Mouse (Mus musculus) natural killer cell, adult 2 months (primary cell): ENCODE results near the gene Rrp36.

Experiments used
- DNase-seq, 2 experiments: peaks; one replicate each; pipeline ENCODE4 v3.0.0; 2022; ENCODE audit warnings: low spot score in 2 of 2

Rrp36 gene

DNA sequence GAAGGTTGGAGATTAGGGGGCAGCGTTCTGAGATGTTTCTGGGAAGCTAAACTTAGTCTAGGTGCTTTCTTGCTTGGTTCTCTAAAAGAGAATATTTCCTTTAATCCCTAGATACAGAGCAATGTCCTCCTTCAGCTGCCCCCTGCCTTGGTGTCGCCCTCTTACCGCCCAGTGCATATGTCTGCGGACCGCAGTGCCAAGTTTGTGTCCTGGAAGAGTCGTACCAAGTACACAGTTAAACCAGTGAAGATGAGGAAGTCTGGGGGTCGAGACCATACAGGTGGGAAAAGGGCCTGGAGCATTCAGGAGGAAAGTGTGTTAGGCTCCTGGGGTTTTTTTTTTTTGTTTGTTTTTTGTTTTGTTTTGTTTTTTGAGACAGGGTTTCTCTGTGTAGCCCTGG is 26.9 kb downstream of the Rrp36 start:
- DNase-seq = no peak

- DNase-seq = no peak
Observed at GRCm38 (mm10) chr17:46646322-46646662, 27.9 kb downstream of the Rrp36 start.

DNA sequence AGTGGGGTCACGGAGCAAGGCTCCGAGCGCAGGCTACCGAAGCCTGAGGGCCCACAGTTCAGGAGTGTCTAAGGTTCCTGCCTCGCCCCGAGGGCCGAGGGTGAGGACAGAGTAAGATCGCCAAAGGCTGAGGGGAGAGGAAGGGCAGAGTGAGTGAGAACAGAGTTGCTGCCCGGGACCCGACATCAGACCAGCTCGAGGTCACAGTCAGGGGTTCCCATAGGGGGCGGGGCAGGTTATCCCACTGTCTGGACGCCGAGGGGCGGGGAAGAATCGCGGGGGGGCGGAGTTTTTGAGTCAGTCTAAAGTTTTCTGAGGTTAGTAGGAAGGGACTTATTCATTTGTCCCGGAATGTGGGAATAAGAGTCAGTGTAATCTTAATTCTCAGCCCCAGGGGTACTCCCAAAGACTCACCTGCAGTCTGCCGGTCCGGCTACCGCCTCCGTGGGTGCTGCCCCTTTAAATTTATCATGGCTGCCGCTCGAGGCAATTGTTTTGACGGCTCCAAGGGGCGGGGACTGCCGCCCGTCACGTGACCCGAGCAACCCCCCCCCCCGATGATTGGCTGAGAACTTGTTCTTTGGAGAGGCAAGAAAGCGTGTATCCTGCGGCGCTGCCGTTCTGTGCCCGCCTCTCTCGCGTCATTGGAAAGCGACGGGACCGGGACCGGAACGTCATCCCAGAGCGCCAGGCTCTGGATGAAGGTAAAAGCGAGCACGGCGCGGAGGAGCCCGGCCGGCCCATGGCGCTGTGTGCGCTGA is 28.4 kb downstream of the Rrp36 start, which contains the start of the genes Klc4 and Mrpl2:
Klc4 (minus strand) TSS at position 462 of the 761 bp plus-strand sequence.
Mrpl2 (plus strand) TSS at position 669 of the 761 bp plus-strand sequence.
- peak; percentile 98 for DNase-seq

DNA sequence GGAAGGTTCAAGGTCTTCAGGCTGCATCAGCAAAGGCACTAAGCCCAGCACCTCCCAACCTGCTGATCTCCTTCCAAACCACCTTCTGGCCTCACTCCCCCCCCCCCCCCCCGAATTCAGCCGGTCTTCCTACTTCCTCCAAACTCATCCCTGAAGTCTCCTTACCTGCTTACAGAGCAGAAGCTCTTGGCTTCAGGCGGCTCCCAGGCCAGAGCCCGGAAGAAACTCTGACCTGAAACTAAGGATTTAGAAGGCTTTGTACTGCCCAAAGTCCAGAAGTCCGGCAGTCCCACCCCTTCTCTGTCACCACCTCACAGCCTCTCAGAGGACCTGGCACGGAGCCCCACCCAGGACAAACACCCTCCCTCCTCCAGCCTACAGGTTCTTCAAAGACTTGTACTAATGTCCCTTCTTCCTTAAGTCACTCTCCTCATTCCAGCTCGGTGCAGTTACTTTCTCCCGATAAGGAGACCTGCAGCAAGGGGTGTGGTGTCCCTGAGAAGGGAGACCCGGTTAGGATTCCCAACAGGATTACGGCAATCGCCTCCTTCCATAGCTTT is 29.2 kb downstream of the Rrp36 start:
- DNase-seq = peak in 1 of 2 experiments; percentile 22

- no peak for DNase-seq
Observed at GRCm38 (mm10) chr17:46644152-46644805, 29.9 kb downstream of the Rrp36 start.

DNA sequence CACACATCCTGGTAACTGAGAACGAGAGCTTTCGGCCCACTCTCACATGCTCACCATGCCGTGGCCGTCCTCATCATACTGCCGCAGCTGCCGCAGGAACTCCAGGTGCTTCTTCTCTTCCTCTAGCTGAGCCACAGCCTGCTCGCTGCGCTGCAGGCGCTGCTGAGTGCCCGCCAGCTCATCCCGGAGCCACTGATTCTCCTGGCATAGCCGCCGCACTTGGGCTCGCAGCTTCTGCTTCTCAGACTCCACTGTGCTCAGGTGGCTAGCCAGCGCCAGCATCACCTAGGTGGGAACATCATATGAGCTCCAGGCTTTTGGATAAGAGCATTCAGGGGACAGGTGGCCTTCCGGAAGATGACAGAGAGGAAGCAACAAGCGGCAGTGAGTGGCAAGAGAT is 32.1 kb downstream of the Rrp36 start:
- DNase-seq = no peak

DNA sequence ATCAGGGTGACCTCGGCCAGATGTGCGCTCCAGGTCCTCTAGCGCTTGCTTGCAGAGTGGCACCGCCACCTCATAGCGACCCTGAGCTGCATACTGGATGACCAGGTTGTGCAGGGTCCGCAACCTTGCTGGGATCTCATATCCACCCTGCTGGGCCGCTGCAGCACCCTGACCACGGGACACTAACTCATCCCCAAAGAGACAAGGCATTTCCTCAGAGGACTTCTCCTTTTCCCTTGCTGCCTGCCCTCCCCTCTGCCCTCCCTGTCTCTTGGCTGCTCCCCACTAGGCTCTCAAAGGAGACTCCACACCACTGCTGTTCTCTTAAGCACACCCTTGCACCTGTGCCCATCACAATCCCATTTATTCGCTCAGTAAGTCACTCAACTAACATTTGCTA is 34.2 kb downstream of the Rrp36 start:
- DNase-seq = no peak

GRCm38 (mm10) chr17:46636831-46637523 is 37.2 kb downstream of the Rrp36 start:
- DNase-seq = peak; percentile 45

DNA sequence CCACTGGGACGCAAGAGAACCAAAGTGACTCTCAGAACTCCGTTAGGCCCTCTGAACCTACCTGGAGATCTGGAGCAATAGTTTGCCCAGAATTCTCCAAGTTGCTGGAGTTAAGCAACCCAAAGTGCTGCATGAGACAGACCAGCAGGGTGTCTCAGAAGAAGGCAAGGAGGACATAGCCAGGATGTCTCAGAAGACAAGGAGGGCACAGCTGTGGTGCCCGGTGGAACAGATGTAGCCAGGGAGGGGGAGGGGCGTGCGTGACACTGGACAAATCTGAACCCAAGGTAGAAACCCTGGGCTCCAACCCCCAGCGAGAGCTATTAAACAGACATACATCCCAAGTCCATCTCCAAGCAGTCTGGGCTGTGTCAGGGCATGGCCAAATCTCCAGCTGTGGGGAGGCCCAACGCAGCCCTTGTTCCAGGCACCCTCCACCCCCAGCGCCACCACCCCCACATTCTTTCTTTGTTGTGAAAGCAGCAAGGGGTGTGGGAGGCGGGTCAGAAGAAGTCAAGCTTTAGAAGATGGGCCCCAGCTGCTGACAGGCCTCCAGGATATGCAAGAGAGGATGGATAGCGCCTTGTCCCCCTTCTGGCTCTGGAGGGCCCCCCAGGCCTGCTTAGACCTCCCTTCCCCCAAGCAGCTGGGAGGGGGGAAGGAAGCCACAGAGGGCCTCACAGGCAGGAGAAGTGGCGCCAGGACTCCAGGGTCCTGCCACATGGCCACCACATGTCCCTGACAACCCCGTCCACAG is 44.3 kb downstream of the Rrp36 start:
- DNase-seq = no peak

GRCm38 (mm10) chr17:46628791-46629684 is 45.1 kb downstream of the Rrp36 start, which contains the start of gene Ptk7:
Gene Ptk7, minus strand, starts transcription at chr17:46629504.
- no peak for DNase-seq

DNA sequence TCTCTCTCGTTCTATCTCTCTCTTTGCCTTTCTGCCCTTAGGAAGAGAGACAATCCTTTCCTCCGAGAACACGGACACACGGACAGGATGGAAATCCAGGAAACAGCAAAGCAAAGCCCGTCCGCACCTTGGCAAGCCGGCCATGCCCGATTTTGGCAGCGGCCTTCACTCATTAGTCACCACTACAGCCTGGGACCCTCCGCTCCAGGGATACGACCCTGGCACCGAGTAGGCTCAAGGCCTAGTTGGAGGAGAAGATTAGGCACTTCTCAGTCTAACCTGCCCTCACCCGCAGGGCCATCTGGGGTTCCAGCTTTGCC is 45.7 kb downstream of the Rrp36 start:
- DNase-seq = no peak

DNA sequence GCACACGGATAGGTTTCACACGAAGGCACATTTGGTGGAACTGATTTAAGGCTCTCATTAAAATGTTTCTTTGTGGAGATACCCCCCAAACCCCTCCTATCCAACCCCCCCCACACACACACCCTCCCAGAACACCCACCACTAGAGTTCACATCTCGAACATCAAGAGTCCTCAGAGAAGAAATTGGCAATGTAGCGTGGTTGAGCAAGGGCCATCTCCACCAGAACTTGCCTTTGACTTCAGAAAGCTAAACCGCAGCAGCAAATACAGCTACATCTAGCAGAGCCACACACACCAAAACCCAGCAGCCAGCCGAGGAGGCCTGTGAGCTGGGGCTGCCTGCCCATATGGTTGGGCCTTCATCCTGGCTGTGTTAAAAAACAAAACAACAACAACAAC is 46.7 kb downstream of the Rrp36 start:
- no peak for DNase-seq

DNA sequence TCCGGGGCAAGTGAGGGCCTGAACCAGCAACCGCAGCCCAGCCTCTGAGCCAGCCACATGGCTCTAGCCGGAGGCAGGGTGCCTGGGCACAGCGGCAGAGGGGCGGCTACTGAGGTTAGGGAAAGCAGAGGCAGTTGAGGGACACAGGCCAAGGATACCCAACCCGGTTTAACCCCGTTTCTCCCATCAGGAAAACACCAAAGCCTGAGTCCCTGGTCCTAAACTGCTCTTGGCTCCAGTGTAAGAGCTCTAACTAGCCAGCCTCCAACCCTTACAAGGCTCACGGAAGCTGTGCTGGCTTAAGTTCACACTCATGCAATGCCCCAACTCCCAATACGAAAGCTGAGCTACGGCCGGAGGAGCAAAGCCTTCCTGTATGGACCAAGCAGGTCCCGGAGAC is 49.6 kb downstream of the Rrp36 start:
- no peak for DNase-seq

DNA sequence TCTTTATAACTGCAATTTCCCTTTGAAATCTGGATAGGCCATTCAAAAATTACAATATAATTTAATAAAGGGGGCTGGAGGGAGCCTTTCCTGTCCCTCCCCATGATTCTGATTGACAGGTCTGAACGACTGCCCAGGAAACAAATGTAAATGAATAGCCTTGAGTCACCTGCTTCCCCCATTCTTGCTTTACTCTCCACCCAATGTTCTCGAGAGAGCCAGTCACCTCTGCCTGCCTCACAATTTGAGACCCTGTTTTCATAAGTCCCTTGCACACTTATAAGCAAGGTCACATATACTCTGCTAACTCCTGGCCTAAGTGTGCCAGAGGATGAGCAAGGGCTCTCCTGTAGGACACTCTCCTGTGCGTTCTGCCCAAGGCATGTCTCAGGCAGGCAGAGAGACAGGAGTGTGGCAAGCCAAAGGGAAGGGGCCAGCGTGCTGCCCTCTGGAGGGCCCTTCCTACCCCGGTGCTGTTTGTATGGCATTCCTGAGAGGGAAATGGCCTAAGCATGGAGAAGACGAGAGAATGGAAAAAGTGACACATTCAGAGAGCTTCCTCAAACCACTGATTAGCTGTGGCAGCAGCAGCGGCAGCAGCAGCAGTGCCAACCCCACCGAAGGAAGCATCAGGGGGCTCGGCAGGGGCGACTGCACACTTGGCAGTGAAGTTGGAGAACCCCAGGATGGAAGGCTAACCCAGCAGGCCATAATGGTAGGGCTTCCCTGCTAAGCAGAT is 50.2 kb downstream of the Rrp36 start:
- no peak for DNase-seq

DNA sequence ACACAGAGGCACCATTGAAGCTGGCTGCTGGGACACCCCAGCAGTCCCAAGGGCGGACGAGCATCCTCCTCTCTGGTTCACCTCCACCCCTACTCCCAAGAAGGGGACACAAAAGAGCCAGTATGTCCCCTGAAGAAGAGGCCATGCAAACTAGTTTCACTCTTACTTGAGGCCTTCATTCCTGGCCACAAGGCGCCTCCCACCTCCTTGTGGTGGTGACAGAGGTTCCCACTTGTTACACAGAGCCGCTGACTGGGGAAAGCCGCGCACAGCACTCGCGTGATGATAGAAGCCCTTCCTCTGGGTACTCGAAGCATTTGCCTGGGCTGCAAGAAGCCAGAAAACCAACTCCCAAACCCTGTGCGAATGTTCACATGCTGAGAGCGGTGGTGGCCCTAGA is 51.9 kb downstream of the Rrp36 start:
- no peak for DNase-seq

DNA sequence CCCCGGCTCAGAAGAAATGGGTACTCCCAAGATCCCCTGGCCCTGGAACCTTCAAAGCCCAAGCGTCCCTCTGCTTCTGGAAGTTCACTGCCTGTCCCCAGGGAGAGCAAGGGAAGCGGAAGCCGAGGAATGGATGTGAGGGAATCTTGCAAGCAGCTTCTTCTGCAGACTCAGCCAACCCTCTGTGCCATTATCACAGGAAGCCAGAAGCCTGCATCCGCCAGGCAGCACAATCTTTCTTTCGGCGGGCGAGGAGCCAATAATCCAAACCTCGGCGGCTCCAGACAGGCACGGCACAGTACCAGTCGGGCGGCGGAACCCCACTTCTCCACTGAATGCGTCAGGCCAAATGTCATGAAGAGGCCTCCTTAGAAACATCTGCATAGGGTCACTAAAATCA is 52.8 kb downstream of the Rrp36 start:
- DNase-seq = no peak

DNA sequence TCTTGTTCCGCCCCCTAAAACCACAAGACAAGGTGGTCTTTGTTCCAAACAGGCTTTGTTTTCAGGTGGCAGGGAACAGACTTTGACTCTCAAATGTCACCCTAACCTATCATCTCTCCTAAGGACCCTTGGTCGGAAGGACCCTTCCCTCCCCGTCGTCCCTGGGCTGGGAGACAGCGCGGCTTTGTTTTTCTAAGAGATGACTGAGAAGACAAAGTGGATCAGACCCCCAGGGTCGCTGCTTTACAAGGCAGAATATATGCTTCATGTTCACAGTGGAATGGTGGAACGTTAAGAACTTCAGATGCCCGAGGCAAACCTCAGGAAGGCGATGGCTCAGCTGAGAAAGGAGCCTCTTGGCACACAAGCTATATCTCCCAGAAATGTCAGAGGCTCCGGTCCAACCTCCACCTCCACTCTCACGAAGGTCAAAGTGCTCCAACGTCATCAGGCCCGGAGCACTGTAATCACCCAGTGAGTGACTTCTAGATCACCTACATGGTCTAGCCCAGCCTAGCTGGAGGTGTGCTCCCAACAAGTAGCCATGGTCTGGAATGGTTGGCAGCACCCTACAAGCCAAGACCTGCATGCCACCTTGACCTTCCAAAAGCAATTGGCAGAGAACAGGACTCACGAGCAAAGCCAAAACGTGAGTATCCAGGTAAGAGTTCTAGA is 54.3 kb downstream of the Rrp36 start:
- no peak for DNase-seq

DNA sequence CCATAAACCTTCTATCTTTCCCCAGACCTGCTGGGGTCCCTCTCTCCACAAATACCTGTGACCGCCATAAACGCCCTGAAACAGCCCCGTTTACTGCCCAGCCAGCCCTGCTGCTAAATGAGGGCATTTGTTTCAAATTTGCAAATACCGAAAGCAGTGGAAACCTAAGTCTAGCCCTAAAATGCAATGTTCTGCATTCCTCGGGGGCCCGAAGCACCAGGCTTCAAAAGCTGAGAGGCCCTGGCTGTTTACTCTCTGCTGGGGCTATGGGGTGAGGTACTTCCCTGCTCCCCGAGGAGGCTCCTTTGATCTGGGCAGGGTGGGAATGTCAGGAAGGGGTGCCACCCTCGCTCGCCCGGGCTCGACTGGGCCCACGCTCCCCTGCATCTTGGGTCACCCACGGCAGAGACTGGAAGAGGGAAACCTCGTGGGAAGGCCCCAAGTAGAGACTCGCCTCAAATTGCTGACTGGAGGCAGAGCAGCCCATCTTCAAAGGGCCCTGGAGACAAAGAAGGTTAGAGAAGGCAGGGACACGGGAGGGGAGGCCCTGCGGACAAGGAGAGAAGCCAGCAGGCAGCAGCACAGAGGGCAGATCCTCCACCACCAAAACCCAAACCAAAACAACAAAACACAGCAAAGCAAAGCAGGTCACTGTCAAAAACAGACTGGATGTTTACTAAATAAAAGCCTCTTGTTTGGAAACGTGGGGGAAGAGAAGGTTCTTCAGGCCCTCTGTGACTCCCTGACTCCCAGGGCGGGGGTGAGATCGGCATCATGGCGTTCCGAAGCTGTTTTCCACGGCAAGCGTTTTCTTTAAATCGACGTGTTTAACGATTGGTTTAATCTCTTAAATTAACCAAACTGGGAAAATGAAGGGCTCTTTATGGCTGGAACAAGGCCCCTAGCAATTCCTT is 55.1 kb downstream of the Rrp36 start:
- DNase-seq = no peak

DNA sequence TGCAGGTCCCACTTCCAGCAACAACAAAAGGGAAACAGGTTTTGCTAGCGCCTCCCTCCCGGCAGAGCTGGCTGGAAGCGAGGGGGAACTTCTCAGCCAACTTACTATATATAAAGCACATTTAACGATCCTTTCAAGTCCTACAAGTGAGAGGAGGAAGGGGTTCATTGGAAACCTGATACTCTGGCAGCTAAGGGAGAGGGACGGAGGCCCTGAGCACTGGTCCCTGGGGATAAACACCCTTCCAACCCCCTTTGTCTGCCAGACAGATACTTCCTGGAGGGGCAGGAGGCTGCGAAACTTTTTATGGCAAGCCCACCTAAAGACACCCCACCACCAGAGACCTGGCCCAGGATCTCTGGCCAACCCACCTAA is 55.8 kb downstream of the Rrp36 start:
- no peak for DNase-seq
